Mouse (Mus musculus) adrenal gland, adult 18-20 months (tissue): Measurements from ENCODE around the gene Lmf1. TPM values are rescaled to one million over a fixed set of nuclear protein-coding genes. Genes with fewer than 3 reads are reported as not detected.

Experiments used
- DNase-seq, 2 experiments: peaks; one replicate each; pipeline ENCODE4 v3.0.0; 2021 to 2022; ENCODE audit warnings: low spot score in 2 of 2
- total RNA-seq, 2 experiments: library from RNA; stranded (reverse); gene quantifications; 1 replicate in 1 of 2; 2 replicates in 1 of 2; pipeline ENCODE4 v1.2.3; 2021

Lmf1 gene
- total RNA-seq, 2 experiments from 2014 or later: 36.9 to 38.7 TPM

DNA sequence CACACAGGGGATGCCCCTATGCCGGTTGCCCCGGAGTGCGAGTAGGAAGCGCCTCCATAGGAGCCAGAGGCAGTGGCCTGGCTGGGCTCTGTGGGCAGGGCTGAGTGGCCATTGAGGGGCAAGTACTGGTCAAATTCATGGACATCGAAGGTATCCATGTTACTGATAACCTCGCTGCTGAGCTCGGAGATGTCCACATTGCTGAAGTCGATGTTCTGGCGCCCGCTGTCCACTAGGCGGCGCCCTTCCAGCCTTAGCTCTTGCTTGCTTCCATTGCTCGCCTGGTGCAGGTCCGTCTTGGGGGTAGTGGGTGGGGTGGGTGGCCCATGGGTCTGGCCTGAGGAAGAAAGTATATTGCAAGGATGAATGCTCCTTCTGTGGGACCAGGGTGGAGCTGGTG, 11.1 kb upstream of the Lmf1 start:
- DNase-seq: peak; percentile 67 to 72

GRCm38 (mm10) chr17:25568206-25568605, 10.7 kb upstream of the Lmf1 start:
- DNase-seq: no peak

GRCm38 (mm10) chr17:25568880-25569279, 10.0 kb upstream of the Lmf1 start:
- DNase-seq: no peak

DNA sequence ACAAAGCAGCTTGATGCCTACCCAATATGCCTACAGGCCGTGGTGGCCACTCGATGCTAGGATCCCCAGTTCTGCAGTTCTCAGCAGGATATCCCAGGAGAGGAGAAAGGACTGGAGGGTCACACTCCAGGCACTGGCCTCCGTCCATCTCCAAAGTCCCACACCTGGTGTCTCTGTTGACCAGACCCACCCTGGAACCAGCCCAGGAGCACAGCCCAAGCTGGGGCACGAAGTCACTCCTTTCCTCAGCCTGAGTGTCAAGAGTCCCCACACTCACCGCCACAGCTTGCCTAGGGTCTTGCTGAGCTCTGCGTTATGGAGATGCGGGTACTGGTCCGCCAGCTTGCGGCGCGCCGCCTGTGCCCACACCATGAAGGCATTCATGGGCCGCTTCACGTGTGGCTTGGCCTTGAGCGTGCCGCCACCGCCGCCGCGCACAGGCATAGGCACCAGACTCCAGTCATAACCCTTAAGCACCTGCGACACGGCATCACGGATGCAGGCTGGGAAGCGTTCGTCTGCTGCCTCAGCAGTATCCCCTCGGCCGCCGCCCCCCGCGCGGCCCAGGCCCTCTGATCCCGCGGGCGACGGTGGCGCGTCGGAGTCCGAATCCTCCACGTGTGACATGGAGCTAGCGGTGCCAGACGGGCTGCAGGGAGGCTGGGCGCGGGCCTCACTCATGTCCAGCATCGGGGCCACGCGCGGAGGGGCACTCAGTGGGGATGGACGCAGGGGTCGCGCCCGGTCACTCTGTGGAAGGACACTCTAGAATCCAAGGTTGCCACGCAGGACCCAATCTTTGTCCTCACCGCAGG, 8.8 kb upstream of the Lmf1 start:
- DNase-seq: no peak

- DNase-seq: peak; percentile 63 to 71
These were observed 8.0 kb upstream of the Lmf1 start, which contains the start of gene Sox8 for GRCm38 (mm10) chr17:25570648-25571452. TSS of gene Sox8 (minus strand) at chr17:25570686.

DNA sequence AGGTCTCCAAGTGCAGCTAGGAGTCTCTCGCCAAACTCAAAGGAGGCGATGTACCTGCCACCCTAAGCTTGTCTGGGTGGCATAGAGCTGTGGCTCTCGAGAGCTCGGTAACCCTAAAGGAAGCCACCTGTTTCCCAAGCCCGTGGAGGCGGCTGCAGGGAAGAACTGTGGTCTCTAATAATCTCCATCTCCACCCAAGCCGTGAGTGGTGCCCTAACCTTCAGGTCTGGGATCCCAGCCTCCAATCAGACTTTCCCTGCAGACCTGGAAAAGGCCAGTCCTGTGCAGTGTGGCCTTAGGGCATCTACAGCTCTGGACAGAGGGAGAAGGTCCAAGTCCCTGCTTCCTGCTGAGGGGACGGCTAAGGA, 7.4 kb upstream of the Lmf1 start:
- DNase-seq: no peak

DNA sequence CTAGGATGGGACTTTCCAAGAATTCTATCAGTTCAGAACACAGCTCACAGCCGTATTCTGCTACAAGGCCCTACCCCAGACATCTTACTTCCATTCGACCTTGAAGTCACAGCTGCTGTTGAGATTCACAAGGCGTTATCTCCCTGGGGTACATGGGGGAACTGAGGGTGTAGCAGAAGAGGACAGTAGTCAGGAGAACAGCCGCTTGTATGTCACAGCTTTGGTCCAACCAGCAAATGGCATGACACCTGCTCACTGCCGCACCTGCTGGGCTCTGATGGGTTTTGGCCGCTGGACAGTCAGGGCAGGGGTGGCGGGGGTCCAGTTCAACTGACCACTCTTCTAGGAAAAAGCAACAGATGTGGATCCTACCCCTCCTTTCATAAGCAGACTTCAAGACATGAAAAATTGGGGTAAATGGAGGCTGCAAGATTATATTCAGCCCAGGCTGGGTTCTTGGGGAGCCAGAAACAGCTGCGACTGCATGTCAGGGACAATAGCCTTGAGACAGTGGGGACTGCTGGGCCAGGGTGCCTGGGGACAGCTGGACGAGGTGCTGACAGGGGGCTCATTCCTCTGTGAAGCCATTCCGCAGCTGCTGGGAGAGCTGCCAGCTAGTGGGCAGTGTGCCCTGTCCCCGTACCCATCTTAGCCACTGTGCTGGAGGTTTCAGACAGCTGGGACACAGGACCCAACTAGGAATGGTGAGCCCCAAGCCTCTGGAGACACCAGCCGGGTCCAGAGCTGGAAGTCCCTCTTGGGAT, 3.5 kb upstream of the Lmf1 start:
- no peak for DNase-seq

- DNase-seq: no peak
These were observed 2.9 kb upstream of the Lmf1 start for GRCm38 (mm10) chr17:25576034-25576433.

DNA sequence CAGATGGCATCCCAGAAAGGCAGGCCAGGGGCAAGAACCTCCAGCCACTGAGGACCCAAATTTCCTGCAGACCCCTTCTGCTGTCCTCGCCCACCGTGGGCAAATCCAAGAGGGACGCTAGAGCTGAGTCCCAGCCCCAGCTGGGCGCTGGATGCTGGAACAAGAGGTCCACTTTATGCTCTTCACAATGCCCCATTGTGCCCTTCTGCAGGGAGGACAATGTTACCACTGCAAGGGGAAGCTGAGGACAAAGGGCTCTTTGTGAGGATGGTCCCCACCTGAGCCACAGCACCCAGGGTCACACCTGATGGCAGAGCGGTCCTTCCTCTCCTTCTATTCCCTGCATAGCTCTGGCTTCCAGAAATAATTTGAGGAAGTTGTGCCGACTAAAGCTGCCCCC, 1.6 kb upstream of the Lmf1 start:
- DNase-seq: no peak

GRCm38 (mm10) chr17:25577702-25578101, 1.2 kb upstream of the Lmf1 start:
- DNase-seq: no peak

DNA sequence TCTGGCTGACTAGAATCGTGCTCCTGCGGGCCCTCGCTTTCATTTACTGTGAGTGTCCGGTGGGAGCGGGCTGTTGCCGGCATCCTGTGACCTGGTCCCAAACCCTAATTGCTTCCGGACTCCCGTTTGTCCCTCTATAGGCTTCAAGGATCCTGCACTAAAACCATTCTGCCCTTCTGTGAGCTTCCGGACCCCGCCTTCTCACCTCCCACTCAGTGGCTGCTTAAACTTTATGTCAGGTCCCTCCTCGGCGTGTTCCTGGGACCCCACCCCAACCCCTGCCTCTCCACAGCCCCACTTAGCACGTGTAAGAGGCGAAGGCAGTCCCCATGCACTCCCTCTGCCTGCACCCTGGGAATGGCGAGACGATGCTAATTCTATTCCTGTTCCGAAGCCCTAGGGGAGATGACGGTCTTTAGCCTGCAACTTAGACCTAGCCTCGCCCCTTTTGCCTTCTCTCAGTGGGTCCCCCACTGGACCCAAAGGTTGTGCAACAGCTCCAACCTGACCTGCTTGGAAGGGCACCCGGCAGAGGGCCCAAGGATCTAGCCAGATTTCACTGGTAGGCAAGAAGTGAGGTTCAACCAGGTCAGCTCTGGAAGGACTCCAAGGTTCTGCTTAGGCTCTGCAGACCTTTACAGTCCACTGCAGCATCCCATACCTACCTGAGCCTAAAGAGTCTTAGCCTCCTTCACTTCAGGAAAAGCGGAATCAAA, 605 bp downstream of the Lmf1 start:
- no peak for DNase-seq

- DNase-seq: no peak
These were observed 3.2 kb downstream of the Lmf1 start for GRCm38 (mm10) chr17:25582076-25582475.

DNA sequence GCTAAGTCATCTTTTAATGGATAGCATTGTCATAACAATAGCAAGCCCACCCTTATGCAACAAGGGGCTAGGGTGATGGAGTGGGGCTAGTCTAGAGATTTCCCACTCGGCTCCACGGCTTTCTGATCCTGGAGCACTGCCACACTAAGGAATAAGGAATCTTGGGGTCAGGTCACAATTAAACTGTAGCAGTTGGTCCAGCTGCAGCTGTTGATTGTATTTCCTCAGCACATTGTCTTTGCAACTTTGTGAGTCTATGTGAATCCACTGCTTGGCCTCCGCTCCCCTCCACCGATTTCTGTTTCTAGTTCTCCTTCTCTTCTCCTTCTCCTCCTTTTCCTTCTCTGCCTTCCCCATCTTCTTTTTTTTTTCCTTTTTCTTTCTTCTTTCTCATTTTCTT, 4.2 kb downstream of the Lmf1 start:
- no peak for DNase-seq

- DNase-seq: no peak
These were observed 5.0 kb downstream of the Lmf1 start for GRCm38 (mm10) chr17:25583858-25584257.

GRCm38 (mm10) chr17:25584646-25585045, 5.8 kb downstream of the Lmf1 start:
- DNase-seq: no peak

DNA sequence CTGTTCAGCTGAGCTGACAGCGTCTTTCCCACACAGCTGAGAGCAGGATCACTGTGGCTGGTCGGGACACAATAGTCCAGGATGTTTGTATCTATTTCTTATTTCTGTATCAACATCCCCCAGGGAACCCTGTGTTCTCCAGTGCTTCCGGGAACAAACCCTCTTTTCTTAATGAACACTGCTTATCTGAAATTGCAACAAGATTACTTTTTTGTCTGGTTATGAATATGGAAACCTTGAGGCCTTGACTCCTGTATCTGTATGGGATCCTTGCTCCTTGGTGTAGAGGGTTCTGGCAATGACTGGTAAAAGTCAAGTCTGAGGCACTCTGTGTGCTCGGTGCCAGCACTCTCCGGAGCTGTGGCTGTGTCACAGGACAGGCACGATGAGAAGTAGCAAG, 11.2 kb downstream of the Lmf1 start:
- no peak for DNase-seq

- DNase-seq: no peak
These were observed 12.1 kb downstream of the Lmf1 start for GRCm38 (mm10) chr17:25590985-25591384.

DNA sequence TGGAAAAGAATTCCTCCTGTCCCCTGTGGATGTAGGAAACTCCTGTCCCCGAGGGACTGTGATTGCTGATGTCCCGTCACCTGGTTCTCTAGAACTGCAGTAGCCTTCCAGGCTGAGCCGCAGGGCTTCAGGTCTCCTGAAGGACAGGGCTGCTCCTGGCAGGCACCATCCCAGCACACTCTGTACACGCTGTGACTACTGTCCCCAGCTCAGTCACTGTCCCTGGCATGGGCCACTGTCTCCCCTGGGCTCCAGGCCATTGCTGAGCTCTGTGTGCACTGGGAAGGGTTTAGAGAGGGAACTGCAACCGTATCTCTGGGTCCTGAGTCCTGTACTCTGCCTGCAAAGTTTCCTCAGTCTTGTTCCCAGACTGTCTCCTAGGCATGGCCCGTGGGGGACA, 13.5 kb downstream of the Lmf1 start:
- DNase-seq: no peak

DNA sequence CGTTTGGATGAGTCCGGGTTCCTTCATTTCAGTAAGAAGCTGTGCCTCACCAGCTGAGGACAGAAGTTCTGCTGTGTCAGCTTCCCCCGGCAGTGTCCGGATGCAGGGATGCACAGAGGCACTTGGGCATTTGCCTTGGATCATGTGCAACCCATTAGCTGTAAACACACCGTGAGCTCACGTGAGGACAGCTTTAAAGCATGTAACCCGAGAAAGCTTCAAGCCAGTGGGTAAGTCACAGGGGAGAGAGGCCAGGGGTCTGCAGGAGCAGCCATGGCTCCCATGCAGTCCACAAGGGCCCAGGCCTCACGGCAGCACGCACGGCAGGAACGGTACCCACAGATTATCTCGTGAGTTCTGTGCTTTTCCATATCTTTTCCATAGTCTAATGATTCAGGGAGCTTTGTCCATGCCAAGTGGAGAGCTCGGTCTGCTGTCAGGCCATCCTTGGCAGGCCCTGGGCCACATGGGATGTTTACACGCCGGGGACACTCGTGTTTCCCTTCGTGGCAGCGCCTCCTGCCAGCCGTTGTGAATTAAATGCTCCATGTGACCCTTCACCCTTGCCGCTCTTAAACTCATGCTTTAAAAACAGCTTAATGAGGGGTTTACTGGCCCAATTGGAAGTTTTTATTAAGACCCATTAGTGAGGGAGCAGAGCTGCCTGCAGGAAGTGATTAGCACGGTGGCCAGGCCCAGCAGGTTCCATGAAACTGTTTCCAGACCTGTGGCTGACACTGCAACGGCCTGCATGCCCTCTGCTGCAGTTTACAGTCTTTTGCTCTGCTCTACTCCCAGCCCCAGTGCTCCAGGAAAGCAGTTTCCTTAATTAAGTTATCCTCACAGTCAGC, 14.8 kb downstream of the Lmf1 start:
- DNase-seq: no peak

DNA sequence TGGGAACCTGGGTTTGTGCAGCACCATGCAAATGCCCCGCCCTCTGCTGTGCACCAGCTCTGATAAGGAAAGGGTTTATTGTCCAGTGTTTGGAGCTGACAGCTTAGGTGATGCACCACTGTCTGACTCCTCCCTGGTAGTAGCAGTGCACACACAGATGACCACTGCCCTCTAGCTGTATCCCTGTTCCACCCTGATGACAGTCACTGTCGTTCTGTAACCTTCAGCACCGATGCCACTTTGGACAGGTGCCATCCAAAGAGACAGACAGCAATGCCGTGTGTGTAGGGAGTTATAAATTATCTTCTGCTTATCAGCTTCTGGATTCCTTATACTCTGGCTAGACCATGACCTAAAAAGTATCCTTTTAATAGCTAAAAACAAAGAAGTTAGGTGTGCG, 16.6 kb downstream of the Lmf1 start:
- DNase-seq: peak; percentile 18 to 33
